Mouse (Mus musculus): ENCODE measurements around the gene Ttc28. TPM values are rescaled to one million over a fixed set of nuclear protein-coding genes. Genes with fewer than 3 reads are reported as not detected.

Ttc28 gene
- total and polyA plus RNA-seq, 2 experiments: 0.81 to 0.83 TPM

- Histone ChIP-seq H3K4me3 (ENCODE audit: insufficient read depth, low read depth, low read length) (no peak overlapping the region), H3K27me3 (ENCODE audit: control insufficient read depth, insufficient read depth, low read length) (no peaks in the 10 kb centered on the region), H3K79me2 (ENCODE audit: control insufficient read depth, insufficient read depth, low read length) (no peaks in the 10 kb centered on the region), H3K9ac (ENCODE audit: low read depth, low read length) (no peak overlapping the region), H3K27ac (replicated peaks; ENCODE audit: insufficient read depth, low read depth, low read length) (no peak overlapping the region), H3K36me3 (ENCODE audit: control insufficient read depth, insufficient read depth, low read length) (no peaks in the 10 kb centered on the region), H3K4me1 (ENCODE audit: control insufficient read depth, insufficient read depth, low read length) (no peaks in the 10 kb centered on the region)
- no peak for DNase-seq (ENCODE audit: extremely low read depth, low read depth, low spot score)
- no peak for TF ChIP-seq CTCF (IDR thresholded peaks at IDR 0.05; ENCODE audit: low read depth, low read length)
- TF ChIP-seq POLR2A (IDR thresholded peaks at IDR 0.05; ENCODE audit: extremely low read depth, insufficient read depth, low read length): no peak
- WGBS: 72% methylated on average over 4 of the region's 4 CpGs
Measured at GRCm38 (mm10) chr5:111205817-111206216, 326.2 kb downstream of the Ttc28 start.

GRCm38 (mm10) chr5:111207924-111208659, 328.5 kb downstream of the Ttc28 start:
- H3K36me3 ChIP-seq (ENCODE audit: control insufficient read depth, insufficient read depth, low read length): no peaks in the 10 kb centered on the region
- no peaks in the 10 kb centered on the region for H3K79me2 ChIP-seq (ENCODE audit: control insufficient read depth, insufficient read depth, low read length)
- no peak overlapping the region for H3K27ac ChIP-seq (replicated peaks; ENCODE audit: insufficient read depth, low read depth, low read length)
- H3K4me1 ChIP-seq (ENCODE audit: control insufficient read depth, insufficient read depth, low read length): no peaks in the 10 kb centered on the region
- WGBS: 25% methylated on average over 8 of the region's 8 CpGs
- no peak overlapping the region for H3K4me3 ChIP-seq (ENCODE audit: insufficient read depth, low read depth, low read length)
- TF ChIP-seq POLR2A (IDR thresholded peaks at IDR 0.05; ENCODE audit: extremely low read depth, insufficient read depth, low read length) (no peak), CTCF (IDR thresholded peaks at IDR 0.05; ENCODE audit: low read depth, low read length) (peak; percentile 45)
- no peak for DNase-seq (ENCODE audit: extremely low read depth, low read depth, low spot score)
- H3K27me3 ChIP-seq (ENCODE audit: control insufficient read depth, insufficient read depth, low read length): no peaks in the 10 kb centered on the region
- no peak overlapping the region for H3K9ac ChIP-seq (ENCODE audit: low read depth, low read length)

GRCm38 (mm10) chr5:111208660-111208969, 329.0 kb downstream of the Ttc28 start:
- Histone ChIP-seq H3K79me2 (ENCODE audit: control insufficient read depth, insufficient read depth, low read length) (no peaks in the 10 kb centered on the region), H3K36me3 (ENCODE audit: control insufficient read depth, insufficient read depth, low read length) (no peaks in the 10 kb centered on the region), H3K9ac (ENCODE audit: low read depth, low read length) (no peak overlapping the region), H3K4me1 (ENCODE audit: control insufficient read depth, insufficient read depth, low read length) (no peaks in the 10 kb centered on the region), H3K4me3 (ENCODE audit: insufficient read depth, low read depth, low read length) (no peak overlapping the region), H3K27ac (replicated peaks; ENCODE audit: insufficient read depth, low read depth, low read length) (no peak overlapping the region), H3K27me3 (ENCODE audit: control insufficient read depth, insufficient read depth, low read length) (no peaks in the 10 kb centered on the region)
- 30% methylated on average over 5 of the region's 5 CpGs for WGBS
- DNase-seq (ENCODE audit: extremely low read depth, low read depth, low spot score): peak; percentile 10
- no peak for TF ChIP-seq POLR2A (IDR thresholded peaks at IDR 0.05; ENCODE audit: extremely low read depth, insufficient read depth, low read length)
- TF ChIP-seq CTCF (IDR thresholded peaks at IDR 0.05; ENCODE audit: low read depth, low read length): peak; percentile 82

DNA sequence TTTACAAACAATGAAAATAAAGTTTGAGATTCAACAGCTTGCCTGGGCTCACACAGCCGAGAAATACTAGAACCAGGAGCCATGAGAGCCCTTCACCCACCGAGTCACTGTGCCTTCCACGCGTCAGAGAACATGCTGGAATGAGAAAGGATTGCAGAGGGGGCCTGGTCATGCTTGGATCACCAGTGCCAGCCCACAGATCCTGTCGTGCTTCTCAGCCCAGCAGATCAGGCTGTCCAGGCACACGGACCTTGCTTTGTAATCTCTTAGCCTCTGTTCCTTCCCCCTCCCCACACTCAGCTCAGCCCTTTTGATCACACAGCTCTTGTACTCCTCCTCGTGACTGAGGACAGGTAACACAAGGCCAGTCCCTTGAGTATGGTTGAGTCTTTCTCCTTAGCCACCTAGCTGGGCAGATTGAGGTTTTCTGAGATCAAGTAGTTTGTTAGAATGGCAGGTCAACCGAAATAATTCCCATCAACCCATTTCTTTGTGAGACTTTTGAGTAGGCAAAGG, 334.4 kb downstream of the Ttc28 start:
- Histone ChIP-seq H3K27ac (replicated peaks; ENCODE audit: insufficient read depth, low read depth, low read length) (no peak overlapping the region), H3K9ac (ENCODE audit: low read depth, low read length) (no peak overlapping the region), H3K4me1 (ENCODE audit: control insufficient read depth, insufficient read depth, low read length) (no peaks in the 10 kb centered on the region), H3K27me3 (ENCODE audit: control insufficient read depth, insufficient read depth, low read length) (no peaks in the 10 kb centered on the region), H3K36me3 (ENCODE audit: control insufficient read depth, insufficient read depth, low read length) (no peaks in the 10 kb centered on the region), H3K4me3 (ENCODE audit: insufficient read depth, low read depth, low read length) (no peak overlapping the region), H3K79me2 (ENCODE audit: control insufficient read depth, insufficient read depth, low read length) (no peaks in the 10 kb centered on the region)
- no peak for TF ChIP-seq CTCF (IDR thresholded peaks at IDR 0.05; ENCODE audit: low read depth, low read length)
- TF ChIP-seq POLR2A (IDR thresholded peaks at IDR 0.05; ENCODE audit: extremely low read depth, insufficient read depth, low read length): no peak
- WGBS: 74% methylated on average over 8 of the region's 8 CpGs
- no peak for DNase-seq (ENCODE audit: extremely low read depth, low read depth, low spot score)

GRCm38 (mm10) chr5:111214890-111215289, 335.3 kb downstream of the Ttc28 start:
- DNase-seq (ENCODE audit: extremely low read depth, low read depth, low spot score): no peak
- H3K27ac ChIP-seq (replicated peaks; ENCODE audit: insufficient read depth, low read depth, low read length): no peak overlapping the region
- H3K4me3 ChIP-seq (ENCODE audit: insufficient read depth, low read depth, low read length): no peak overlapping the region
- no peak for TF ChIP-seq POLR2A (IDR thresholded peaks at IDR 0.05; ENCODE audit: extremely low read depth, insufficient read depth, low read length)
- no peak for TF ChIP-seq CTCF (IDR thresholded peaks at IDR 0.05; ENCODE audit: low read depth, low read length)
- no peaks in the 10 kb centered on the region for H3K36me3 ChIP-seq (ENCODE audit: control insufficient read depth, insufficient read depth, low read length)
- WGBS: 80% methylated on average over 13 of the region's 13 CpGs
- no peak overlapping the region for H3K9ac ChIP-seq (ENCODE audit: low read depth, low read length)
- H3K27me3 ChIP-seq (ENCODE audit: control insufficient read depth, insufficient read depth, low read length): no peaks in the 10 kb centered on the region
- no peaks in the 10 kb centered on the region for H3K4me1 ChIP-seq (ENCODE audit: control insufficient read depth, insufficient read depth, low read length)
- no peaks in the 10 kb centered on the region for H3K79me2 ChIP-seq (ENCODE audit: control insufficient read depth, insufficient read depth, low read length)

- Histone ChIP-seq H3K9ac (ENCODE audit: low read depth, low read length) (no peak overlapping the region), H3K4me1 (ENCODE audit: control insufficient read depth, insufficient read depth, low read length) (no peaks in the 10 kb centered on the region), H3K27ac (replicated peaks; ENCODE audit: insufficient read depth, low read depth, low read length) (no peak overlapping the region), H3K36me3 (ENCODE audit: control insufficient read depth, insufficient read depth, low read length) (no peaks in the 10 kb centered on the region), H3K27me3 (ENCODE audit: control insufficient read depth, insufficient read depth, low read length) (no peaks in the 10 kb centered on the region), H3K79me2 (ENCODE audit: control insufficient read depth, insufficient read depth, low read length) (no peaks in the 10 kb centered on the region), H3K4me3 (ENCODE audit: insufficient read depth, low read depth, low read length) (no peak overlapping the region)
- TF ChIP-seq POLR2A (IDR thresholded peaks at IDR 0.05; ENCODE audit: extremely low read depth, insufficient read depth, low read length) (no peak), CTCF (IDR thresholded peaks at IDR 0.05; ENCODE audit: low read depth, low read length) (no peak)
- DNase-seq (ENCODE audit: extremely low read depth, low read depth, low spot score): no peak
- 85% methylated on average over 11 of the region's 11 CpGs for WGBS
Measured at GRCm38 (mm10) chr5:111215722-111216121, 336.1 kb downstream of the Ttc28 start.
